Mouse (Mus musculus) megakaryocyte-erythroid progenitor cell, adult 5-6 weeks (primary cell): ENCODE measurements around the gene Lrp10. TPM values are rescaled to one million over a fixed set of nuclear protein-coding genes. Genes with fewer than 3 reads are reported as not detected.
A peak's percentile ranks its signal among the peaks of the same experiment; 100 is the strongest.

Source experiments
- ATAC-seq: replicated peaks from 2 replicates; pipeline ENCODE4 v1.8.0; 2016; ENCODE audit warnings: mild to moderate bottlenecking, inconsistent platforms; ENCODE audit not compliant: severe bottlenecking, poor library complexity, low FRiP score, low TSS enrichment
- total RNA-seq, 2 experiments: library from RNA; stranded (forward) in 1 of 2; stranded (reverse) in 1 of 2; fragments of 200-1000, 215-1000 nt in 1 of 2; fragments of >200 nt in 1 of 2; fragmentation: Nextera tagmentation in 1 of 2; gene quantifications; 2 replicates each; pipeline ENCODE4 v1.2.3; 2014 to 2017

Gene Lrp10
- total RNA-seq, 2 experiments from 2014 or later: 19.9 to 38.4 TPM

DNA sequence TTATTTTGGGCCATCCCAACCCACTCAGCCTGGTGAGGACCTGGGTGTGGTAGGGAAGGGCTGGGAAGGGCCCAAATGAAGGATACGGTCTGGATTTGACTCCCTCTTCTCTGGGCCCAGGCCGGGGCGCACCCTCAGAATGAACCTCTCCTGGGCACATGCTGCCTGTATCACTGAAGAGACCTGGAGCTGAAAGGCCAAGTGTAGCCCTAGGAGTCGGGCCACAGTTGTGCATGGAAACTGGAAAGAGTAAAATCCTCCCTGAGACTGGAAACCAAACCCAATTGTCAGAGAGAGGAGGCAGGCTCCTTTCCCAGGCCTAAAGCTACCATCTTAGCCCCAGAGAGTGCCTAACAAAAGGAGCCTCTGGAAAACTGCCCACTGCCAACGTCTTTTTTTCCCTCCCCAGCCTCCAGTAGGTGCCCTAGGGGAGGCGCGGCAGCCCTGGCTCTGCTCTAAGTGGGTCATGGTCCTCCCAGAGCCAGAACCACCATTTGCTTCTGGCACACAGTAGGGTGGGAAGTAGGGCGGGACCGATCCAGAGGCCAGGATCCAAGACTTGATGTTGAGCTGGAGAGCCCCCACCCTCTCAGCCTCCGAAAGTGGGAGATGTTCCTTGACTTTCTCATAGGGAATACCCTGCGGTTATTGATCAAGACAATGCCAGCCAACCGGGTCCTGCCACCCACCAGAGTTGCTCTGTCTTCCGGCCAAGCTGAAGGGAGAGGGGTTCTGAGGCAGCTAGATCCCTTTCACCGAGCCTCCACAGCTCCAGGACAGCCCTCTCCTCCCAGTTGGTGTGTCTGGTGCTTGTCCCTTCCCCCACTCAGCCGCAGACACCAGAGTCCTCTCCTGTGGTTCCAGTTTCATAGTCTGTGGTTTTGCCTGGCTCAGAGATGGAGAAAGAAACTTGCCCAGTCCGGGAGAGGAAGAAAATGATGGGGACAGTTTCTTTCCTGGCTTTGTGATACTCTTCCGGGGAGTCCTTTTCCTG lies 30.8 kb upstream of the Lrp10 start:
- no peak for ATAC-seq

- ATAC-seq: no peak
Measured at GRCm38 (mm10) chr14:54433941-54434531, 29.9 kb upstream of the Lrp10 start.

GRCm38 (mm10) chr14:54435194-54435918 lies 28.6 kb upstream of the Lrp10 start:
- ATAC-seq: no peak

DNA sequence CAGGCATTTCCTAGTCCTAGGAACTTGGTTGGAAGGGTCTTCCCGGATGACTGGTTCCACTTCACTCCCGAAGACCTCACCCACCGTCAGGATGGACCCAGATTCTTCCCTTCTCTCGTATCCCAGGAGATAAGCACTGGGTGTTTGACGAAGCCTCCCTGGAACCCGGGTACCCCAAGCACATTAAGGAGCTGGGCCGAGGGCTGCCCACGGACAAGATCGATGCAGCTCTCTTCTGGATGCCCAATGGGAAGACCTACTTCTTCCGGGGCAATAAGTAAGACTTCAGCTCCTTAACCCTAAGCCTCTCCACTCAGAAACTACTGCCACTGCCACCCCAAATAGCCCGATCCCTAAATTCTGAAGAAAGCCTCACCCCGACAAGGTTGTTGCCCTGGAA lies 24.8 kb upstream of the Lrp10 start:
- no peak for ATAC-seq

GRCm38 (mm10) chr14:54439610-54440009 lies 24.3 kb upstream of the Lrp10 start:
- no peak for ATAC-seq

DNA sequence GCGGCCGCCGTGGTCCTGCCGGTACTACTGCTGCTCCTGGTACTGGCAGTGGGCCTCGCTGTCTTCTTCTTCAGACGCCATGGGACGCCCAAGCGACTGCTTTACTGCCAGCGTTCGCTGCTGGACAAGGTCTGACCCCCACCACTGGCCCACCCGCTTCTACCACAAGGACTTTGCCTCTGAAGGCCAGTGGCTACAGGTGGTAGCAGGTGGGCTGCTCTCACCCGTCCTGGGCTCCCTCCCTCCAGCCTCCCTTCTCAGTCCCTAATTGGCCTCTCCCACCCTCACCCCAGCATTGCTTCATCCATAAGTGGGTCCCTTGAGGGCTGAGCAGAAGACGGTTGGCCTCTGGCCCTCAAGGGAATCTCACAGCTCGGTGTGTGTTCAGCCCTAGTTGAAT lies 23.4 kb upstream of the Lrp10 start:
- ATAC-seq: no peak

- no peak for ATAC-seq
Measured at GRCm38 (mm10) chr14:54441365-54441764, 22.6 kb upstream of the Lrp10 start.

DNA sequence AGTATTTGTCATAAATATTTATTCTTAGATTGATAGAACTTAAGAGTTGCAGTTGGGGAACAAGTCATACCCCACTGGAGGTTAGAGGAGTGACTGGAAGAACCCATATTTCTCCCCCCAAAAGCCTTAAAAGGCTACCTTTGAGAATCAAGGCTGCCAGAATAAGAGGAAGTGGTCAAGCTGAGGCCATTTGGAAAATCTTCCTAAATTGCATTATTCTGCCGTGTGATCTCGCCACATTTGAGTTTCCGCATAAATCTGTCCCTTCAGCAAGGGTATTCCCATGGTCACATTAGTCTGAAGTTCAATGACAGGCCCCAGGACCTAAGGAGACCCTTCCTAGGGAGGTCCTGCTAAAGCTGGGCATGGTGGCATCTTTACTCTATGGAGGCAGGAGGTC lies 21.4 kb upstream of the Lrp10 start:
- ATAC-seq: no peak

- no peak for ATAC-seq
Measured at GRCm38 (mm10) chr14:54443196-54443595, 20.7 kb upstream of the Lrp10 start.

GRCm38 (mm10) chr14:54443712-54444618 lies 20.0 kb upstream of the Lrp10 start:
- no peak for ATAC-seq

GRCm38 (mm10) chr14:54445476-54445875 lies 18.5 kb upstream of the Lrp10 start:
- 0 out of 2 replicates have a peak, but pooled peaks have one; percentile 6 for ATAC-seq

DNA sequence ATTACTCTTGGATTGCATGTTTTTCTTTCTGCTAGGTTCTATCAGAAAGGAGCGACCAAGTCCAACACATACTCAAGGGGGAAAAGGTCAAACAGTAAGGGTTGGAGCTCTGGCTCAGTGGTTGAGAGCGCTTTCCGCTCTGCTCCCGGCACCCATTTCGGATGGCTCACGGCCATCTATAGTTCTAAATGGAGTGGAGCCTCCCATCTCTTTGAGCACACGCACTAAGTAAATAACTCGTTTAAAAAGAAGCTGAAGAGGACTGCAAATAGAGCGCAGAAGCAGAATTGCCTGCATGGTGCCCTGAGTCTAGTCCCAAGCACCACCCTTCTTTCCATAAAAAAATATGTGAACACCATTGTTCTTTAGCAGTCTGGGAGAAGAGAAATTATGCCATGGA lies 10.4 kb upstream of the Lrp10 start:
- no peak for ATAC-seq

DNA sequence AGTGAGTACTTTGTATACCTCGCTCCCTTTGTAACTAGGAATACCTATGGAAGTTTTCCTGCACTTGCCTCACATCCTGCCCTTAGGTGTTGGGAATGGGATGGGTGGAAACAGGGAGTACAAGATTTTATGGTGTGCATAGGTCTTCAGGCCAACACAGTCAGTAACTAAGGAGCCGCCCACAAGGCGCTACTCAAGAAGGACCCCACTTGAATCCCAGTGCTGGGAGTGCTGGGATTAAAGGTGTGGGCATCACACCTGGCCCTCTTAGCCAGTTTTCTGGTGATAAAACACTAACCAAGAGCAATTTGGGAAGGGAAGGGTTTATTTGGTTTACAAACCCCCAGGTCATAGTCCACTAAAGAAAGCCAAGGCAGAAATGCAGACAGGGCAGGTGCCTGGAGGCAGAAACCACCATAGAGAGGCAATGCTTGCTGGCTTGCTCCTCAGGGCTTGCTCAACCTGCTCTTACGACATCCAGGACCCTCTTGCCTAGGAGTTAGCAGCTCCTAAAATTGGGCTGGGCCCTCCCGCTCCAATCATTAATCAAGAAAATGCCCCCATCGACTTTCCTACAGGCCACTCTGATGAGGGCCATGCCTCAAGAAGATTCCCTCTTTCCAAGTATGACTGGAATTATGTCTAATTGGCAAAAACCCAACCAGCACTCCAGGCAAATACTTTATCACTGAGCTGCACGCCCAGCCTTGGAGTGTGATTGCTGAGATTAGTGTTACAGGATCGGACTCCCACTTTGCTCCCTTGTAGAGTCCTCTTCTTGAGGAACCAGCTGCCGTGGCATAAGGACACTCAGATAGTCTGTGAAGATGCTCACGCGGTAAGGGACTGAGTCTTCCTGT lies 9.0 kb upstream of the Lrp10 start:
- ATAC-seq: peak; percentile 71

DNA sequence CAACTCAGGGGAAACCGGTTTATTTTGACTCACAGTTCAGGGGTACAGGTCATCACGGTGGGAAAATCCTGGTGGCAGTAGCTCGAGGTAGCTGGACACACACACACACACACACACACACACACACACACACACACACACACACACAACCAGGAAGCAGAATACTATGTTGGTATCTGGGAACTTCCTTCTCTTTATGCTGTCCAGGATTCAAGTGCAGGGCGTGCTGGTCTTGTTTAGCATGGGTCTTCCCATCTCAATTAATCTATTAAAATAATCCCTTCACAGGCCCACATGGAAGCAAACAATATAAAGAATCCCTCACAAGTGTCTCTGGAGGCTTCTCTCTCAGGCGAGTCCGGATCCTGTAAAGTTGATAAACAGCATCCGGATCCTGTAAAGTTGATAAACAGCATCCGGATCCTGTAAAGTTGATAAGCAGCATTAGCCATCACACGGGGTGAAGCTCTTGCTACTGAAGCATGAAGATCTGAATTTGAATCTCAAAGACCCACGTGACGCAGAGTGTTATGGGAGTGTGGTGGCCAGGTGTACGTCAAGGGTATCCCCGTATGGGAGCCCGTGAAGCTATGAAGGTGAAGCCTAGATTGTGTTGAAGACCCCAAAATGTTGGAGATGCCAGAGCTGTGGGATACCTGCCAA lies 5.9 kb upstream of the Lrp10 start:
- ATAC-seq: no peak

GRCm38 (mm10) chr14:54462146-54462545 lies 1.8 kb upstream of the Lrp10 start:
- no peak for ATAC-seq

- ATAC-seq: peak; percentile 25
Measured at GRCm38 (mm10) chr14:54463108-54463958, 604 bp upstream of the Lrp10 start.
